Mouse (Mus musculus): ENCODE results near the gene Nfkb2. TPM values are rescaled to one million over a fixed set of nuclear protein-coding genes. Genes with fewer than 3 reads are reported as not detected.

The Nfkb2 gene
- polyA plus RNA-seq, 1 experiment from 2014 or later = 10.6 TPM

GRCm38 (mm10) chr19:46302551-46302950, 1.6 kb upstream of the Nfkb2 start:
- H3K27ac ChIP-seq = no peak overlapping the region
- ATAC-seq (ENCODE audit: insufficient read depth, low FRiP score, low read depth) = no peak
- 87% methylated on average over 4 of the region's 4 CpGs for WGBS
- H3K36me3 ChIP-seq = no peaks in the 10 kb centered on the region
- peaks cover 12% of the 10 kb centered on the region for H3K4me1 ChIP-seq
- H3K4me2 ChIP-seq = no peak overlapping the region
- H3K9me3 ChIP-seq = no peaks in the 10 kb centered on the region
- H3K9ac ChIP-seq = no peak overlapping the region
- H3K4me3 ChIP-seq (replicated peaks) = no peak overlapping the region
- no peaks in the 10 kb centered on the region for H3K27me3 ChIP-seq (replicated peaks)

GRCm38 (mm10) chr19:46303251-46304215, 587 bp upstream of the Nfkb2 start:
- Histone ChIP-seq H3K9ac (peak overlapping the region; percentile 26; the same call in 1 of the 2 replicates), H3K9me3 (no peaks in the 10 kb centered on the region), H3K4me1 (peaks cover 12% of the 10 kb centered on the region), H3K36me3 (no peaks in the 10 kb centered on the region), H3K27me3 (replicated peaks) (no peaks in the 10 kb centered on the region; the same call in 1 of the 2 replicates), H3K4me3 (replicated peaks) (peak overlapping the region; percentile 67), H3K27ac (peak overlapping the region; percentile 95), H3K4me2 (peak overlapping the region; percentile 85)
- WGBS = 51% methylated on average over 18 of the region's 18 CpGs
- no peak for ATAC-seq (ENCODE audit: insufficient read depth, low FRiP score, low read depth)

- H3K4me2 ChIP-seq = peak overlapping the region; percentile 85
- no peaks in the 10 kb centered on the region; the same call in 1 of the 2 replicates for H3K27me3 ChIP-seq (replicated peaks)
- peaks cover 4% of the 10 kb centered on the region for H3K36me3 ChIP-seq
- ATAC-seq (ENCODE audit: insufficient read depth, low FRiP score, low read depth) = peak; percentile 9; the same call in 1 of the 2 replicates
- H3K4me1 ChIP-seq = peaks cover 17% of the 10 kb centered on the region
- H3K9ac ChIP-seq = peak overlapping the region; percentile 54
- peak overlapping the region; percentile 67 for H3K4me3 ChIP-seq (replicated peaks)
- no peaks in the 10 kb centered on the region for H3K9me3 ChIP-seq
- WGBS = under 1% methylated on average over 34 of the region's 34 CpGs
- peak overlapping the region; percentile 95 for H3K27ac ChIP-seq
These were observed 801 bp downstream of the Nfkb2 start for GRCm38 (mm10) chr19:46304908-46305333.

GRCm38 (mm10) chr19:46305432-46306267, 1.5 kb downstream of the Nfkb2 start:
- WGBS = under 1% methylated on average over 42 of the region's 43 CpGs
- peak; percentile 69 for ATAC-seq (ENCODE audit: insufficient read depth, low FRiP score, low read depth)
- Histone ChIP-seq H3K36me3 (peaks cover 11% of the 10 kb centered on the region), H3K27ac (peak overlapping the region; percentile 95), H3K9ac (peak overlapping the region; percentile 54), H3K4me1 (peaks cover 17% of the 10 kb centered on the region), H3K27me3 (replicated peaks) (no peaks in the 10 kb centered on the region; the same call in 1 of the 2 replicates), H3K4me3 (replicated peaks) (peak overlapping the region; percentile 67), H3K9me3 (no peaks in the 10 kb centered on the region), H3K4me2 (peak overlapping the region; percentile 85)

GRCm38 (mm10) chr19:46306268-46306610, 2.1 kb downstream of the Nfkb2 start:
- Histone ChIP-seq H3K9ac (peak overlapping the region; percentile 38; the same call in 1 of the 2 replicates), H3K4me3 (replicated peaks) (peak overlapping the region; percentile 67), H3K27ac (no peak overlapping the region), H3K36me3 (peaks cover 17% of the 10 kb centered on the region), H3K9me3 (no peaks in the 10 kb centered on the region), H3K4me2 (peak overlapping the region; percentile 85), H3K27me3 (replicated peaks) (no peaks in the 10 kb centered on the region; the same call in 1 of the 2 replicates), H3K4me1 (peaks cover 17% of the 10 kb centered on the region)
- 44% methylated on average over 4 of the region's 5 CpGs for WGBS
- ATAC-seq (ENCODE audit: insufficient read depth, low FRiP score, low read depth) = no peak

GRCm38 (mm10) chr19:46306751-46307289, 2.7 kb downstream of the Nfkb2 start:
- ATAC-seq (ENCODE audit: insufficient read depth, low FRiP score, low read depth) = no peak
- 91% methylated on average over 9 of the region's 9 CpGs for WGBS

GRCm38 (mm10) chr19:46307781-46308180, 3.7 kb downstream of the Nfkb2 start:
- no peaks in the 10 kb centered on the region for H3K9me3 ChIP-seq
- no peaks in the 10 kb centered on the region; the same call in 1 of the 2 replicates for H3K27me3 ChIP-seq (replicated peaks)
- no peak for ATAC-seq (ENCODE audit: insufficient read depth, low FRiP score, low read depth)
- peaks cover 17% of the 10 kb centered on the region for H3K4me1 ChIP-seq
- H3K27ac ChIP-seq = no peak overlapping the region
- no peak overlapping the region for H3K4me3 ChIP-seq (replicated peaks)
- no peak overlapping the region for H3K9ac ChIP-seq
- 81% methylated on average over 16 of the region's 16 CpGs for WGBS
- no peak overlapping the region for H3K4me2 ChIP-seq
- H3K36me3 ChIP-seq = peaks cover 29% of the 10 kb centered on the region

More at GRCm38 (mm10) chr19:46306751-46307289, 2.7 kb downstream of the Nfkb2 start:
- no peak overlapping the region for H3K4me3 ChIP-seq (replicated peaks)
- no peaks in the 10 kb centered on the region for H3K9me3 ChIP-seq
- no peak overlapping the region for H3K27ac ChIP-seq
- H3K4me1 ChIP-seq = peaks cover 17% of the 10 kb centered on the region
- no peaks in the 10 kb centered on the region; the same call in 1 of the 2 replicates for H3K27me3 ChIP-seq (replicated peaks)
- peaks cover 22% of the 10 kb centered on the region for H3K36me3 ChIP-seq
- H3K9ac ChIP-seq = no peak overlapping the region
- H3K4me2 ChIP-seq = peak overlapping the region; percentile 85; the same call in 1 of the 2 replicates

- no peak overlapping the region; the same call in 1 of the 2 replicates for H3K4me2 ChIP-seq
- peaks cover 17% of the 10 kb centered on the region for H3K4me1 ChIP-seq
- H3K27ac ChIP-seq = no peak overlapping the region
- ATAC-seq (ENCODE audit: insufficient read depth, low FRiP score, low read depth) = no peak
- no peaks in the 10 kb centered on the region; the same call in 1 of the 2 replicates for H3K27me3 ChIP-seq (replicated peaks)
- peaks cover 30% of the 10 kb centered on the region for H3K36me3 ChIP-seq
- H3K4me3 ChIP-seq (replicated peaks) = 0 out of 2 replicates have a peak overlapping the region, but pooled peaks have one; percentile 40
- 73% methylated on average over 16 of the region's 16 CpGs for WGBS
- no peaks in the 10 kb centered on the region for H3K9me3 ChIP-seq
- no peak overlapping the region for H3K9ac ChIP-seq
These were observed 4.2 kb downstream of the Nfkb2 start for GRCm38 (mm10) chr19:46308303-46308702.

GRCm38 (mm10) chr19:46308706-46309435, 4.8 kb downstream of the Nfkb2 start:
- Histone ChIP-seq H3K4me1 (peaks cover 13% of the 10 kb centered on the region), H3K4me2 (peak overlapping the region; percentile 89), H3K9ac (peak overlapping the region; percentile 26; the same call in 1 of the 2 replicates), H3K4me3 (replicated peaks) (peak overlapping the region; percentile 40), H3K36me3 (peaks cover 30% of the 10 kb centered on the region), H3K27ac (no peak overlapping the region), H3K27me3 (replicated peaks) (no peaks in the 10 kb centered on the region; the same call in none of the 2 replicates), H3K9me3 (no peaks in the 10 kb centered on the region)
- 1% methylated on average over 47 of the region's 47 CpGs for WGBS
- peak; percentile 11 for ATAC-seq (ENCODE audit: insufficient read depth, low FRiP score, low read depth)

- Histone ChIP-seq H3K4me2 (no peak overlapping the region), H3K4me3 (replicated peaks) (no peak overlapping the region), H3K27me3 (replicated peaks) (no peaks in the 10 kb centered on the region; the same call in none of the 2 replicates), H3K4me1 (peaks cover 17% of the 10 kb centered on the region), H3K27ac (no peak overlapping the region), H3K9ac (no peak overlapping the region), H3K9me3 (no peaks in the 10 kb centered on the region), H3K36me3 (peaks cover 30% of the 10 kb centered on the region)
- ATAC-seq (ENCODE audit: insufficient read depth, low FRiP score, low read depth) = no peak
- 79% methylated on average over 21 of the region's 21 CpGs for WGBS
These were observed 5.7 kb downstream of the Nfkb2 start for GRCm38 (mm10) chr19:46309651-46310305.
